Mouse (Mus musculus) cortical plate, adult 2 months (tissue): Measurements from ENCODE around the gene Sprtn.

ENCODE experiments used
- CTCF ChIP-seq: fragments of 200-500 bp; IDR thresholded peaks from 2 replicates; pipeline ENCODE4 v1.5.1; 2011; ENCODE audit warnings: mild to moderate bottlenecking, control low read depth, low read length; ENCODE audit not compliant: insufficient read depth; ENCODE audit errors: extremely low read depth
- POLR2A ChIP-seq: fragments of 200-500 bp; IDR thresholded peaks from 2 replicates; pipeline ENCODE4 v1.6.1; 2011; ENCODE audit warnings: mild to moderate bottlenecking, low read length, control low read depth; ENCODE audit not compliant: insufficient read depth; ENCODE audit errors: extremely low read depth

DNA sequence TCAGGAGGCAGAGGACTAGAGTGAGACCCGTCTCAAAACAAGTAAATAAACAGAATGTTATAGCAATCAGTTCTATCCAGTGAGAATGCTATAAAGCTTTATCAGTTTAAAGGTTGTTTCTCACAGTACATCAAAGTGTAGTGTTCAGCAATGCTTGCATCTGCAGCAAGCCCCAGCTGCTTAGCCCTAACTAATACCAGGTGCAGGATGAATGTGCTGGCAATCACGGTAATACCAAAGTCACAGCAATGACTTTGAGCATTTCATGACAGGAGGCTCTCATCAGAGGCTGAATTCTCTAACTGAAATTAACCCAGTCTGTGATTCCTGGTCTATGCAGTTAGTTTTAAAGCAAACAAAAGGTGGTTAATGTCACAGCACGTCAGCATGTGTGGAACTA lies 5.1 kb upstream of the Sprtn start:
- no peak for TF ChIP-seq CTCF
- TF ChIP-seq POLR2A = no peak
